Mouse (Mus musculus) heart, adult 8-10 months (tissue): ENCODE data around the gene Ush1c. TPM values are rescaled to one million over a fixed set of nuclear protein-coding genes. Genes with fewer than 3 reads are reported as not detected.

ENCODE experiments used
- DNase-seq: peaks from one replicate; pipeline ENCODE4 v3.0.0; 2022; ENCODE audit warnings: low spot score
- total RNA-seq, 4 experiments: library from RNA; stranded (reverse); gene quantifications; 2 replicates each; pipeline ENCODE4 v1.2.4; 2022

Ush1c gene
- total RNA-seq = 1 to 10 TPM; 3.8 to 6.9 (median 5.6) TPM

- no peak for DNase-seq
Observed at GRCm38 (mm10) chr7:46238346-46238745, at the start of gene Ush1c. TSS of gene Ush1c (minus strand) at chr7:46238503.

- no peak for DNase-seq
Observed at GRCm38 (mm10) chr7:46287051-46287450, 48.7 kb upstream of the Ush1c start.

GRCm38 (mm10) chr7:46286391-46286790 is 48.1 kb upstream of the Ush1c start:
- no peak for DNase-seq

GRCm38 (mm10) chr7:46285161-46285839 is 47.0 kb upstream of the Ush1c start:
- no peak for DNase-seq

- no peak for DNase-seq
Observed at GRCm38 (mm10) chr7:46283681-46284080, 45.4 kb upstream of the Ush1c start.

GRCm38 (mm10) chr7:46282276-46282675 is 44.0 kb upstream of the Ush1c start:
- DNase-seq = no peak

GRCm38 (mm10) chr7:46280896-46281295 is 42.6 kb upstream of the Ush1c start:
- no peak for DNase-seq

- DNase-seq = peak; percentile 10
Observed at GRCm38 (mm10) chr7:46279946-46280345, 41.6 kb upstream of the Ush1c start.

GRCm38 (mm10) chr7:46276156-46276555 is 37.9 kb upstream of the Ush1c start:
- no peak for DNase-seq

GRCm38 (mm10) chr7:46251841-46252240 is 13.5 kb upstream of the Ush1c start:
- DNase-seq = no peak

GRCm38 (mm10) chr7:46247606-46248005 is 9.3 kb upstream of the Ush1c start:
- no peak for DNase-seq

- DNase-seq = no peak
Observed at GRCm38 (mm10) chr7:46246876-46247275, 8.6 kb upstream of the Ush1c start.

- DNase-seq = no peak
Observed at GRCm38 (mm10) chr7:46240696-46241095, 2.4 kb upstream of the Ush1c start, which contains the start of gene Otog. TSS of gene Otog (plus strand) at chr7:46240987.

- DNase-seq = no peak
Observed at GRCm38 (mm10) chr7:46240091-46240490, 1.8 kb upstream of the Ush1c start.

- DNase-seq = no peak
Observed at GRCm38 (mm10) chr7:46237192-46237591, 1.1 kb downstream of the Ush1c start.

GRCm38 (mm10) chr7:46236363-46236762 is 1.9 kb downstream of the Ush1c start:
- no peak for DNase-seq

- DNase-seq = no peak
Observed at GRCm38 (mm10) chr7:46235948-46236347, 2.4 kb downstream of the Ush1c start.

GRCm38 (mm10) chr7:46226936-46227335 is 11.4 kb downstream of the Ush1c start:
- peak; percentile 57 for DNase-seq

- no peak for DNase-seq
Observed at GRCm38 (mm10) chr7:46226253-46226652, 12.1 kb downstream of the Ush1c start.

GRCm38 (mm10) chr7:46220591-46221129 is 17.6 kb downstream of the Ush1c start:
- DNase-seq = no peak

- no peak for DNase-seq
Observed at GRCm38 (mm10) chr7:46218415-46218814, 19.9 kb downstream of the Ush1c start.

- DNase-seq = no peak
Observed at GRCm38 (mm10) chr7:46216481-46216880, 21.8 kb downstream of the Ush1c start.

GRCm38 (mm10) chr7:46210276-46210675 is 28.0 kb downstream of the Ush1c start:
- DNase-seq = no peak

- no peak for DNase-seq
Observed at GRCm38 (mm10) chr7:46208131-46208530, 30.2 kb downstream of the Ush1c start.
